Mouse (Mus musculus) brain, embryonic 14.5 days (tissue): ENCODE data around the gene Acr.

Experiments used
- CTCF ChIP-seq: fragments of 200-500 bp; IDR thresholded peaks from 2 replicates; pipeline ENCODE4 v1.5.1; 2012; ENCODE audit warnings: inconsistent platforms, mild to moderate bottlenecking, moderate library complexity, borderline replicate concordance; ENCODE audit not compliant: insufficient read depth, insufficient read length; ENCODE audit errors: extremely low read depth
- POLR2A ChIP-seq: fragments of 200-500 bp; IDR thresholded peaks from 2 replicates; pipeline ENCODE4 v1.6.1; 2012; ENCODE audit warnings: mild to moderate bottlenecking, inconsistent platforms, borderline replicate concordance; ENCODE audit not compliant: poor library complexity, insufficient read depth, insufficient read length, severe bottlenecking; ENCODE audit errors: extremely low read depth

- TF ChIP-seq CTCF: no peak
- TF ChIP-seq POLR2A: no peak
Measured at GRCm38 (mm10) chr15:89523283-89523832, 44.8 kb upstream of the Acr start.
